Mouse (Mus musculus) hematopoietic multipotent progenitor cell, adult 10-12 weeks (in vitro differentiated cells): Measurements from ENCODE around the gene Arhgef25. TPM values are rescaled to one million over a fixed set of nuclear protein-coding genes. Genes with fewer than 3 reads are reported as not detected.

Experiments used
- polyA plus RNA-seq: library from polyadenylated mRNA; stranded (reverse); fragments of >175 nt; gene quantifications from 2 replicates; pipeline ENCODE4 v1.2.3, GENCODE M21; 2012; ENCODE audit warnings: low replicate concordance

The Arhgef25 gene
- 2.0 and 2.8 TPM in 2 replicates for polyA plus RNA-seq

DNA sequence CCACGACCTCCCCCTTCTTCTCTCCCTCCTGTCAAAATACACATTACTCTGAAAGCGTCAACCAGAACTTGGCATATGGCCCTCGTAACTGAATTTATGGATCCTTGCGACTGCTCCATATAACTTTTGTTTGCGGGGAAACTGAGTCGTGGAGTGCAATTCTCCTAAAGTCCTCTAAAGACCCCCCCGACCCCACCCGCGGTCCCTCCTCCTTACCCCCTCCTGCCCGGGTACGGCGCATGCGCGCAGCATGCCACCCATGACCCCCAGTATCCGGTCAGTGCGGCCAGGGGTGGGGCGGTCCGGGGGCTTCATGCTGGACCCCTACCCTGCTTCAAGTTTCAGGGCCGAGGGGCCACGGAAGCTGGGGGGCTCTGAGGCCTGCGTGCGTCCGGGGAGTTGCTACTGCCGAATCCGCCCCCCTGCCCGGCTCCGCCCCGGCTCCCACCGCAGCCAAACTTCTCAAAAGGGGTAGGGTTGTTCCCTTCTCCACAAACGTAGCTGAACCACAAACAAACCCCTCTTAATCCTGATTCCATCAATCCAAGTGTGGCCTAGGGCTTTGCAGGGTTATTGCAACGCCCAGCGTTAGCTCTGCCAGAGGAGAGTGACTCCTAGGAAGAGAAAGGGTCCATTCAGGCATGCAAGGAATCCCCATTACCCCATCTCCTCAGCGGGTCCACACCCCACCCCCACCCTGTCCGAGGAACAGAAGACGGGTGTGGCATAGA, at the start of gene Arhgef25:
TSS of gene Arhgef25 (minus strand) at position 433 of the 731 bp plus-strand sequence.

DNA sequence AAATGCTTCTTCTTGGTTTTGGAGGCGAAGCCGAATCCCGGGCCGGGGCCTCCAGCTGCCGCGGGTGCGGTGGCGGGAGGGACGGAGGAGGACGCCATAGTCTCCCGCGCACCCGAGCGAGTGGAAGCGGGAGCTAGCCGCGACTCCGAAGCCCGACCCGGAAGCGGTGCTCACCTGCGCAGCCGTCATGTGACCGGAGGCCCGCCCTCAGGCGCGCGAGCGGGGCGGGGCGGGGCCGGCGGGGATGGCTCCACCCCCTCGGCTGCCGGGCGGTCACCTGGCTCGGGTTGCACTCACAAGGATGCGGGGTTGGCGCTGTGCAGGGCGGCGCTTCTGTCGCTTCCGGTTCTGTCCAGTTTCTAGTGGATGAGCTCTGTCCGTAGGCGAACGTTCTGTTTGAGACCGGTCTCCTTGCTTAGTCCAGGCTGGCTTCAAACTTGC, 21.6 kb upstream of the Arhgef25 start, which contains the start of gene Pip4k2c:
TSS of gene Pip4k2c (minus strand) at position 172 of the 441 bp plus-strand sequence.

DNA sequence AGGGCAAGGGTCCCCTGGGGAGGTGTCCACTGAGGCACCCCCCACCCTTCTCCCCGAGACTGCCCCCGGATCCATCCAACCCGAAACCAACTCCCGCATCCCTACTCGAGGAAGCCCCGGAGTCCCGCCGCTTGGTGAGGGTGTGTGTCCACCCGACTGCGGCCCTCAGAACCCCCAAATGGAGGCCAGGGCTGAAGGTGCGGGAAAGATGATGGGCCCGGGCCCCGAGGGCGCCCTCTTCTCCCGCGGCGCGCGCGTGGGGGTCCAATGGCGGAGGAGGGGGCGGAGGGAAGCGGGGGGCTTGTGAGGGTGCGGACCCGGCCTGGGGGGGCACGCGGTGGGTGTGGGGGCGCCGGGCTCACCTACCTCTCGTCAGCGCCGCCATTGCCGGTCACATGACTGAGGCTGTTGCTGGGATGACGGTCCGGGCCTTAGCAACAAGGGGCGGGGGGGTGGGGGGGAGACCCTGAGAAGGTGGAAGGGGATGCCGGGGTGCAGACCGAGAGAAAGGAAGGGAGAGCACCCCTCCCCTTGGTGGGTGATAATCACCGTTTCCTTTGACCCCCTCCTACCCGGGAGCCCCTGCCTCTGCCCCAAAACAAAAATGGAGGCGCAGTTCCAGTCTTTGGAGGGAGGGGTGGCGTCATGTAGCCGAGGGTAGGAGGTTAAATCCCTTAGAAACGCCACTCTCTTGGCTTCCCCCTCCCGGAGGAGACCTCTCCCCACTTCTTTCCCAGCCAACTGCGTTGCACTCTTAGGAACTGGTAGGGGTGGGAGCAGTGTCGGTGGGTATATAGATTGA, 5.6 kb upstream of the Arhgef25 start, which contains the start of gene Dtx3:
TSS of gene Dtx3 (minus strand) at position 401 of the 802 bp plus-strand sequence.

DNA sequence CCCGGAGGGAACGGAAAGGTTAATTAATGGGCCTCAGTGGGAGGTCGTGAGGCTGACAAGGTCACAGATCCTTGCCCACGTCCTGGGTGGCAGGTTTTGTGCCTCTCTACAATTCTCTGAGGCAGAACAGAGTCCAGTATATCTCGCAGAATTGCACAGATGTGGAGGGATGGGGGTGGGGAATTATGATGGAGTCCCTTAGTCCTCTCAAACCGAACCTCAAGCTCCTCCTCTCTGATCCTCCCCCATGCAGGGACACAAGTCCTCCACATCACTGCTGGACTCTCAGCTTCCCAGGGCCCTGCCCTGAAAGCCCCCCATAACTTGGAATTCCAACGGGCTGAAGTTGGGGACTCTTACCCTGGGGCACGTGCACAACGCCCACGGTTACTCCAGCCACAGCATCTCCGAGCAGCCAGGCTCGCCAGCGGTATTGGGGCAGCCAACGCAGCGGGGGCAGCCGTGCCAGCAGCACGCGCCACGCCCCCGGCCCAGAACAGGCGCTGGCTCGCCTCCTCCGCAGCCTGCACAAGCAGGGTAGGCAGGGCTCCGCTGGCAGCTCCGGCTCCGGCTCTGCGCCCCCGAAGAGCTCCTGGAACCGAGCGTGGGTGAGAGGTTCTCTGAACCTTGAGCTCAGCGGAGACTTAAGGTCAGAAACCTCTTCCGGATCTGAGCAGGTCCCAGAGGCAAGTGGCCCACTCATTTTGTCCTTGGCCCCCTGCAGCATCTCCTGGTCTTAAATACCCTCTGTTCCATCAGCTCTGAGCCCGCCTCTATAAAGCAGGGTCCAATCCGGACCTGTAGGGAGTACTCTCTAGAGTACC, 9.8 kb downstream of the Arhgef25 start, which contains the start of gene Slc26a10:
TSS of gene Slc26a10 (minus strand) at position 775 of the 824 bp plus-strand sequence.

DNA sequence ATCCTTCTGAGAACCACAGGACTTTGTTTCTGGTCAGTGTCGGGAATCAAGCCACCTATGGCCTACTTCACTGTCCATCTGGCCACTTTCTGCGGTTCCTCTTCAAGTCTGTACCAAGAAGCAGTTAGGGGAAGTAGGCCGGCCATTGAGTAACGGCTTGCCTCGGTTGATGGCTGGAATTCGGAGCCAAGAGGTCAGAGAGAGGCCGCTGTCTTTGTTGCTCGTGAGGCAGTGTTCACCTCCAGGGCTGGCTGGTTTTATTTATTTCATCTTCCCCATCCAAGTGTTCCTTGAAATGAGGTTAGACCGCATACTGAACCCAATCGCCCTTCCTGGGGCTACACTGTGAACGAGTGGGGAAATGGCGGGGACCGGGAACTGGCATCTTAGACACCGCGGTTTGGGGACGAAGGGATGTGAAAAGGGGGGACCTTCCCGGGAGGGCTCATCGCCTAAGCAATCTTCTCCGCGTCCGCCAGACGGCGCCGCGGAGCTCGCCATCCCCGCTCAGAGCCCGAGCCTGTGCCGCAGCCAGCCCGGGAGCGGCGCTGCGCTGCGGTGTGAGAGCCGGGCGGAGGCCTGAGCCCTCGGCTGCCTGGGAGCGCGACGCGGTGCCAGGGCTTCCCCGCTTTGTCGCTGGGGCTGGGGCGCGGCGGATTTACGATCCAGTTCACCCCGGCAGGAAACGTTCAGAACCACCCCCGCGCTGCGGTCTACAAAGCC, 25.1 kb downstream of the Arhgef25 start, which contains the start of gene B4galnt1:
TSS of gene B4galnt1 (plus strand) at position 595 of the 723 bp plus-strand sequence.

Other genes starting within 250 kb of the Arhgef25 start
- gene Ctdsp2, start 211.4 kb downstream of the Arhgef25 start, polyA plus RNA-seq, result 143 and 171 TPM in 2 replicates
- gene Avil, start 189.4 kb downstream of the Arhgef25 start, polyA plus RNA-seq, result 0.20 and 0.27 TPM in 2 replicates
- 22.5 and 29.7 TPM in 2 replicates for gene Tsfm, start 159.2 kb downstream of the Arhgef25 start, polyA plus RNA-seq
- gene Mettl1, start 148.7 kb downstream of the Arhgef25 start, polyA plus RNA-seq, result 8.2 and 18.0 TPM in 2 replicates
- 0.30 and 0.39 TPM in 2 replicates for gene Eef1akmt3, start 148.6 kb downstream of the Arhgef25 start, polyA plus RNA-seq
- gene Cyp27b1, start 141.8 kb downstream of the Arhgef25 start, polyA plus RNA-seq, result 0.08 TPM in 1 of 2 replicates, not detected in the other
- 5.6 and 13.1 TPM in 2 replicates for gene March9, start 129.9 kb downstream of the Arhgef25 start, polyA plus RNA-seq
- gene Cdk4, start 126.5 kb downstream of the Arhgef25 start, polyA plus RNA-seq, result 378 and 643 TPM in 2 replicates
- 28.3 and 29.1 TPM in 2 replicates for gene Tspan31, start 119.8 kb downstream of the Arhgef25 start, polyA plus RNA-seq
- gene Agap2, start 114.8 kb downstream of the Arhgef25 start, polyA plus RNA-seq, result 89.4 and 209 TPM in 2 replicates
- 207 and 236 TPM in 2 replicates for gene Os9, start 69.0 kb downstream of the Arhgef25 start, polyA plus RNA-seq
- gene B4galnt1, start 24.9 kb downstream of the Arhgef25 start, polyA plus RNA-seq, result 492 and 503 TPM in 2 replicates
- gene Slc26a10, start 9.4 kb downstream of the Arhgef25 start, polyA plus RNA-seq, result 0.30 and 0.75 TPM in 2 replicates
- 78.7 and 214 TPM in 2 replicates for gene Dtx3, start 5.6 kb upstream of the Arhgef25 start, polyA plus RNA-seq
- 38.8 and 44.6 TPM in 2 replicates for gene Pip4k2c, start 21.5 kb upstream of the Arhgef25 start, polyA plus RNA-seq
- 0.61 and 0.80 TPM in 2 replicates for gene Kif5a, start 73.3 kb upstream of the Arhgef25 start, polyA plus RNA-seq
- gene Dctn2, start 76.3 kb upstream of the Arhgef25 start, polyA plus RNA-seq, result 113 TPM in 2 replicates
- 232 and 753 TPM in 2 replicates for gene Mbd6, start 98.9 kb upstream of the Arhgef25 start, polyA plus RNA-seq
- 10.4 and 46.9 TPM in 2 replicates for gene Mars, start 121.7 kb upstream of the Arhgef25 start, polyA plus RNA-seq
- gene Arhgap9, start 131.9 kb upstream of the Arhgef25 start, polyA plus RNA-seq, result 62.6 and 140 TPM in 2 replicates
- gene Gli1, start 151.9 kb upstream of the Arhgef25 start, polyA plus RNA-seq, result 0.10 TPM in 2 replicates
- gene Inhbe, start 164.3 kb upstream of the Arhgef25 start, polyA plus RNA-seq, result not detected in 2 replicates
- gene Inhbc, start 180.3 kb upstream of the Arhgef25 start, polyA plus RNA-seq, result not detected in 2 replicates
- 148 and 183 TPM in 2 replicates for gene R3hdm2, start 190.2 kb upstream of the Arhgef25 start, polyA plus RNA-seq